Mouse (Mus musculus) heart, embryonic 10.5 days (tissue): ENCODE data around the gene Arhgef5. TPM values are rescaled to one million over a fixed set of nuclear protein-coding genes. Genes with fewer than 3 reads are reported as not detected.

Experiments
- DNase-seq: peaks from one replicate; pipeline ENCODE4 v3.0.0-alpha.2; 2017; ENCODE audit warnings: low spot score
- H3K27ac ChIP-seq: fragments of 300-500 bp; sonication (generic); 2 replicates; pipeline ENCODE4 v1.5.1; 2016; ENCODE audit warnings: mild to moderate bottlenecking
- H3K27me3 ChIP-seq: fragments of 300-500 bp; sonication (generic); 2 replicates; pipeline ENCODE4 v1.6.1; 2016; ENCODE audit warnings: mild to moderate bottlenecking; ENCODE audit not compliant: poor library complexity, insufficient read depth, severe bottlenecking
- H3K36me3 ChIP-seq: fragments of 300-500 bp; sonication (generic); 2 replicates; pipeline ENCODE4 v1.6.1; 2016; ENCODE audit warnings: mild to moderate bottlenecking, moderate library complexity
- H3K4me1 ChIP-seq: fragments of 300-500 bp; sonication (generic); 2 replicates; pipeline ENCODE4 v1.6.1; 2016; ENCODE audit warnings: mild to moderate bottlenecking
- H3K4me3 ChIP-seq: fragments of 300-500 bp; sonication (generic); 2 replicates; pipeline ENCODE4 v1.5.1; 2016; ENCODE audit warnings: mild to moderate bottlenecking, moderate library complexity
- H3K9me3 ChIP-seq: fragments of 300-500 bp; sonication (generic); 2 replicates; pipeline ENCODE4 v1.6.1; 2016; ENCODE audit warnings: mild to moderate bottlenecking, moderate library complexity
- WGBS: fragments of 180-500 bp; shearing (Covaris S2); methylation state at CpG from one replicate; pipeline ENCODE4 v1.1.7; 2016; 5-methylcytosine and 5-hydroxymethylcytosine counted together
- polyA plus RNA-seq: library from polyadenylated mRNA; unstranded; fragments of >200 nt; fragmentation: Nextera tagmentation; extraction: Ambion mirVana; gene quantifications from 2 replicates; pipeline ENCODE4 v1.2.1, GENCODE M21; 2016

The Arhgef5 gene
- polyA plus RNA-seq, 1 experiment from 2014 or later, result 6.8 TPM

DNA sequence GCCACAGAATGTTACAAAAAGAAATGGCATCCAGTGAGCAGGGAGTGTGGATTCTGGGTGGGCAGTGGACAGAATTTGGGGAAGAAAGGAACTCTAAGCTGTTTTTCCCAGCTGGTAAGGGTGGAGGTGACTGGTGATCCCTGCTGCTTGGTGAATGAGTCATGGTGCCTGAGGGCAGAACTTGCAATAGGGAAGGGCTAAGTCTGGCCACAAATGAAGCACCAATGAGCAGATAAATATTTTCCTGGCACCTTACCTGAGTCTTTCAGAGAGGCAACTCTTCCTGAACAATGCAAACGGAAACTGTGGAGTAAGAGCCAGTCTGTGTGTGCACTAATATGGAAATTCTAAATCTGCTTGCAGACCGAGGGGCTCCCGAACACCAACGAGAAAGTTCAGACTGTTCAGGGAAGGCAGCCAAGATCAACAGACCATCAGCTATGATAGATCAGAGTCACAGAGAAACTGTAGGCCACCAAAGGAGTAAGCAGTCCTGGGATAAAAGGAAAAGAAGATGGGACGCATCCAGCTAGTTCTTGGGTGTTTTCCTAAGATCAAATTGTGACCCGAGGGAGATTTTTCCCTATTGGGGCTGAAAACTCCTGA is 27.2 kb downstream of the Arhgef5 start:
- WGBS, result 72% methylated on average over 6 of the region's 6 CpGs
- Histone ChIP-seq H3K27me3 (no peaks in the 10 kb centered on the region), H3K27ac (no peak overlapping the region), H3K36me3 (peaks cover 18% of the 10 kb centered on the region), H3K4me3 (no peak overlapping the region), H3K9me3 (no peaks in the 10 kb centered on the region), H3K4me1 (peaks cover 6% of the 10 kb centered on the region)
- DNase-seq, result no peak

DNA sequence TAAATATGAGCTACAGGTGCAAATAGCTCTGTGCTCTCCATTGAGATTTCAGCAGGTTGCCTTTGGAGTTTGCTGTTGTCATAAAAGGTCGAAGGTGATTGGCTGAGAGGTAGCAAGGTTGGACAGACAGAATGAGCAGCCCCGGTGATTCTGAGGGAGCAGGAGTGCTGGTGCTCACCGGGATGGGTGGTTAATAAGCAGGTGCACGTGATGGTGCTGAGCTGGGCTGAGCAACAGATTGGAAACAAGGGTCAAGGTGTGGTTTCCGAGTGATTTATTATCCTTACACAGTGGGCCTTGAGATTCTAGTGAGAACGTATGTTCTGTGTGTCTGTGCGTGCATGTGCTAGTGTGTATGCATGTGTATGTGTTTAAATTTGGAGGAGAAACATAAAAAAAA is 27.8 kb downstream of the Arhgef5 start:
- H3K27ac ChIP-seq, result no peak overlapping the region
- H3K4me3 ChIP-seq, result no peak overlapping the region
- H3K27me3 ChIP-seq, result no peaks in the 10 kb centered on the region
- DNase-seq, result no peak
- peaks cover 12% of the 10 kb centered on the region for H3K36me3 ChIP-seq
- 80% methylated on average over 7 of the region's 7 CpGs for WGBS
- H3K9me3 ChIP-seq, result no peaks in the 10 kb centered on the region
- peaks cover 6% of the 10 kb centered on the region for H3K4me1 ChIP-seq

- H3K4me1 ChIP-seq, result peaks cover 6% of the 10 kb centered on the region
- 16% methylated on average over 5 of the region's 5 CpGs for WGBS
- no peaks in the 10 kb centered on the region for H3K9me3 ChIP-seq
- H3K36me3 ChIP-seq, result no peaks in the 10 kb centered on the region
- H3K4me3 ChIP-seq, result no peak overlapping the region
- no peak overlapping the region for H3K27ac ChIP-seq
- no peak for DNase-seq
- H3K27me3 ChIP-seq, result no peaks in the 10 kb centered on the region
Observed at GRCm38 (mm10) chr6:43295908-43296307, 30.5 kb downstream of the Arhgef5 start.

DNA sequence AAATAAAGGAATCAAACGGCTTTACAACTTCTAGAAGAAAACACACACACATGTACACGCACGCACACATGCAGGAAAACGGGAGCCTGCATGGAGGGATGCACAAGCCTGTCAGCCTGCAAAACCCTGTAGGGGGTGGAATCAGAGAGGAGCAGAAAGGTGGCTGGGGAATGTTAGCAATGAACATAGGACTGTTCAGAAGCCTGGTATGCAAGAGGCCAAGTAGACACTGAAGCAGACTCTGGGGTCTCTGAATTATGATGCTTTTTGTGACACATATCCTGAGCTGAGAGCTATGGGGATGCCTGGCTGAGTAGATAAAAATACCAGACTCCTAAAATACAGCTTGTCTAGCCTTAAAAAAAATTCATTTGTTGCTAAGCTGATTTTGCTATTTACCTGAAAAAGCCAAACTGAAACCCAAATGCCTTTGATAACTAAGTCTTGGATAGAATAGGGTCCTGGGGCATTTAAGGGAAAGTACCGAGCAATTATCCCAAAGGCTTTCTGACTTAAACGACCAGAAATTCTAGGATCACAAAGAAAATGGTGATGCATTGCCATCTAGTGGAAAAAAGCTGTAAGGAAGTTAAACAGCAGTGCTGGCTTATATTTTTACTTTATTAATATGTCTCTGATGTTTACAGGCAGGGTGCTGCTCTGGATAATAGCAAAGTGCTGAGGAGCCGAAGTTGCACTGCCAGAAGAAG is 31.6 kb downstream of the Arhgef5 start:
- WGBS, result 40% methylated on average over 7 of the region's 7 CpGs
- H3K27ac ChIP-seq, result no peak overlapping the region
- H3K4me3 ChIP-seq, result no peak overlapping the region
- H3K4me1 ChIP-seq, result peaks cover 6% of the 10 kb centered on the region
- no peak for DNase-seq
- no peaks in the 10 kb centered on the region for H3K9me3 ChIP-seq
- no peaks in the 10 kb centered on the region for H3K27me3 ChIP-seq
- H3K36me3 ChIP-seq, result no peaks in the 10 kb centered on the region

DNA sequence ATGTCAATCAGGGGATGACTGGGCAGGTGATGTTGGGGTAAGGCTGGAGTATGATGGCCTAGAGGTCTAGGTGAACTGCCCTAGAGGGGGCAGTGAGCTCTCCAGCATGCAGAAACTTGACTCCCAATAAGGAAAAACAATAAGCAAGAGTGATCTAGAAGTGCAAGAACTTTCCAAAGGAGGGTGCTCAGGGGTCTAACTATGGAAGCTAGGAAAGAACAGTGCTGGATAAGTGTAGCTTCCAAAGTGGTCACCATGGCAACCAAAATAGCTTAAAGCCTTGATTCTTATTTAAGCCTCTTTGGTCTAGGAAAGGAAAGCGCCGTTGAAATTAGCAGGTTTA is 32.1 kb downstream of the Arhgef5 start:
- WGBS, result 48% methylated on average over 2 of the region's 2 CpGs
- H3K27ac ChIP-seq, result no peak overlapping the region
- H3K4me1 ChIP-seq, result peaks cover 6% of the 10 kb centered on the region
- DNase-seq, result no peak
- no peaks in the 10 kb centered on the region for H3K27me3 ChIP-seq
- no peak overlapping the region for H3K4me3 ChIP-seq
- H3K36me3 ChIP-seq, result no peaks in the 10 kb centered on the region
- no peaks in the 10 kb centered on the region for H3K9me3 ChIP-seq

- Histone ChIP-seq H3K4me3 (no peak within 1 kb of the TSS), H3K9me3 (no peaks in the 10 kb centered on the region), H3K27ac (no peak within 1 kb of the TSS), H3K36me3 (no peaks in the 10 kb centered on the region), H3K27me3 (no peaks in the 10 kb centered on the region), H3K4me1 (peaks cover 8% of the 10 kb centered on the region; the same call in 1 of the 2 replicates)
- WGBS, result 45% methylated on average over 16 of the region's 16 CpGs
- DNase-seq, result no peak
Observed at GRCm38 (mm10) chr6:43309454-43309853, 44.1 kb downstream of the Arhgef5 start, which contains the start of gene Nobox. Nobox (minus strand) TSS chr6:43309554.

- peak; percentile 45 for DNase-seq
- WGBS, result 61% methylated on average over 6 of the region's 6 CpGs
- Histone ChIP-seq H3K4me3 (no peak overlapping the region), H3K36me3 (no peaks in the 10 kb centered on the region), H3K27me3 (no peaks in the 10 kb centered on the region), H3K4me1 (peaks cover 8% of the 10 kb centered on the region; the same call in 1 of the 2 replicates), H3K9me3 (no peaks in the 10 kb centered on the region), H3K27ac (no peak overlapping the region)
Observed at GRCm38 (mm10) chr6:43310071-43310470, 44.7 kb downstream of the Arhgef5 start.

- Histone ChIP-seq H3K27me3 (no peaks in the 10 kb centered on the region), H3K27ac (no peak overlapping the region), H3K36me3 (no peaks in the 10 kb centered on the region), H3K4me1 (peaks cover 8% of the 10 kb centered on the region; the same call in 1 of the 2 replicates), H3K4me3 (no peak overlapping the region), H3K9me3 (no peaks in the 10 kb centered on the region)
- DNase-seq, result no peak
Observed at GRCm38 (mm10) chr6:43312546-43312945, 47.2 kb downstream of the Arhgef5 start.

- Histone ChIP-seq H3K4me1 (peaks cover 6% of the 10 kb centered on the region; the same call in 1 of the 2 replicates), H3K27me3 (no peaks in the 10 kb centered on the region), H3K9me3 (no peaks in the 10 kb centered on the region), H3K36me3 (no peaks in the 10 kb centered on the region), H3K4me3 (no peak overlapping the region), H3K27ac (no peak overlapping the region)
- WGBS, result 77% methylated on average over 8 of the region's 8 CpGs
- DNase-seq, result peak; percentile 36
Observed at GRCm38 (mm10) chr6:43312961-43313656, 47.7 kb downstream of the Arhgef5 start.

DNA sequence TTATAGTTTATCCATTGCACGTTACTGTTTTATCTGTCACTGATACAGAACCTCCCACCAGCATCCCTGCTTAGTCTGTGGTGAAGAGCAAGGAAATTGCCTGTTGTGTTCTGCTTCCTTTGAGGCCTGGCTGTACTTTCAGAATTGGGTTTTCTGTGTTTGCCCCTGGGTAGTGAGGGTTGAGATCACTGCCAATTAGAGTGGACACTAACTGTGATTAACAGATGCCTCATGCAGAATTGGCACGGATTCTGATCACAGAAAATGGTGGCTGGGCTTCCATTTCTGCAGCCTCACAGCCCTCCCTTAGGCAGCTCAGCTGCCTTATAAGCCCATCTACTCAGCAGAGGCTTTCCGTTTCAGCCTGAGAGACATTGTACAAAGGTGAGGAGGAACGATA is 68.1 kb downstream of the Arhgef5 start:
- Histone ChIP-seq H3K9me3 (no peaks in the 10 kb centered on the region), H3K27me3 (no peaks in the 10 kb centered on the region), H3K4me3 (no peak overlapping the region), H3K27ac (no peak overlapping the region), H3K4me1 (peaks cover 5% of the 10 kb centered on the region; the same call in 1 of the 2 replicates), H3K36me3 (no peaks in the 10 kb centered on the region)
- no peak for DNase-seq
- WGBS, result 67% methylated on average over 4 of the region's 4 CpGs

- Histone ChIP-seq H3K27ac (no peak overlapping the region), H3K36me3 (no peaks in the 10 kb centered on the region), H3K9me3 (no peaks in the 10 kb centered on the region), H3K27me3 (no peaks in the 10 kb centered on the region), H3K4me1 (peaks cover 5% of the 10 kb centered on the region; the same call in 1 of the 2 replicates), H3K4me3 (no peak overlapping the region)
- no peak for DNase-seq
- 75% methylated on average over 3 of the region's 3 CpGs for WGBS
Observed at GRCm38 (mm10) chr6:43335619-43336234, 70.3 kb downstream of the Arhgef5 start.

- no peak overlapping the region for H3K4me3 ChIP-seq
- DNase-seq, result no peak
- H3K27ac ChIP-seq, result no peak overlapping the region
- peaks cover 5% of the 10 kb centered on the region; the same call in 1 of the 2 replicates for H3K4me1 ChIP-seq
- no peaks in the 10 kb centered on the region for H3K36me3 ChIP-seq
- 34% methylated on average over 10 of the region's 10 CpGs for WGBS
- no peaks in the 10 kb centered on the region for H3K9me3 ChIP-seq
- H3K27me3 ChIP-seq, result no peaks in the 10 kb centered on the region
Observed at GRCm38 (mm10) chr6:43337491-43337961, 72.1 kb downstream of the Arhgef5 start.

- WGBS, result 58% methylated on average over 2 of the region's 2 CpGs
- Histone ChIP-seq H3K4me3 (no peak overlapping the region), H3K36me3 (no peaks in the 10 kb centered on the region), H3K27me3 (no peaks in the 10 kb centered on the region), H3K4me1 (peaks cover 5% of the 10 kb centered on the region; the same call in 1 of the 2 replicates), H3K27ac (no peak overlapping the region), H3K9me3 (no peaks in the 10 kb centered on the region)
- no peak for DNase-seq
Observed at GRCm38 (mm10) chr6:43338804-43339203, 73.4 kb downstream of the Arhgef5 start.
